Mouse (Mus musculus) thymus, postnatal 0 days (tissue): ENCODE measurements around the gene Schip1. TPM values are rescaled to one million over a fixed set of nuclear protein-coding genes. Genes with fewer than 3 reads are reported as not detected.

Experiments used
- DNase-seq: peaks from one replicate; pipeline ENCODE4 v3.0.0-alpha.2; 2015; ENCODE audit warnings: low spot score
- polyA plus RNA-seq: library from polyadenylated mRNA; unstranded; fragments of >200 nt; fragmentation: Nextera tagmentation; extraction: Ambion mirVana; gene quantifications from 2 replicates; pipeline ENCODE4 v1.2.1, GENCODE M21; 2015

Gene Schip1
- polyA plus RNA-seq, 1 experiment from 2014 or later = 4.7 TPM

DNA sequence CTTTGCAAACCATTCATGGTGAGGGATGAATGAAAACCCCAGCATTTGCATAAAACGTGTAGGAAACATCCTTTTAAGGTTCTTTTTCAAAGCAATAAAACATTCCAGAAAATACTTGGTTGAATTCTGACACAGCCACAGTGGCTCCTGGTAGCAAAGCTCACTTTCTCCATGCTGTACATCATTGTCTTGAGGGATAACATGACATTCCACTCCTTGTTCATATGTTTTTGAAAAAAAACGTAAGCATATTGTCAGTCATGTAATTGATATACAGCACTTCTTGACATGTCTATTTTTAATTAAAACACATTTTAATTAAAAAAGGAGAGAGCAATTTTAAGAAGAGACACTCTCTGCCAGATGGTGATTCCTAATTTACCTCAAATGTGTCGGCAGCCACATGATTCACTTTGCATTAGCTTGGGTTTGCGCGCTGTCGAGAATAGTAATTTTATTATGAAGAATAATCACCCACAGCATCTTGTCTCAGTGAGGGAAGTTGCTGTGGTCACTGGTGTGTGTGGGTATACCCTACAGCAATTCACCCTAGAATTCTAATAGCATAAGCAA, 61.8 kb downstream of the Schip1 start:
- no peak for DNase-seq

DNA sequence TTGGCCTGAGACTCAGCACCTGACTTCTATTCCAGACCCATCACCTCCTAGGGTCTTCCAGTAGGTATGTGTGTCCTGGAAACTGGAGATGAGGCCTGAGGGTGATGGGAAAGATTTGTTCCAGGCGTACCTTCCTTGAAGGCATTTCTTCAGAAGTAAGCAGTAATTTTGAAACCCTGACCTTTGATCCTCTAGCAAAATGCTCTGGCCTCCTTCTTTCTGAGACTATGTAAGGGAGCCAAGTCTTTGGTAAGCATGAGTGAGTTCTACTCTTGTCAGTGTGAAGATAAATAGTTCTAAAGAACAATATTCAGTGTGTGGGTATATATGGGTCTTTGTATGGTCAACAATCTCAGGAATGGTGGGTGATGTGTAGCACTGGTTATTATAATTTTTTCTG, 65.8 kb downstream of the Schip1 start:
- DNase-seq = no peak

DNA sequence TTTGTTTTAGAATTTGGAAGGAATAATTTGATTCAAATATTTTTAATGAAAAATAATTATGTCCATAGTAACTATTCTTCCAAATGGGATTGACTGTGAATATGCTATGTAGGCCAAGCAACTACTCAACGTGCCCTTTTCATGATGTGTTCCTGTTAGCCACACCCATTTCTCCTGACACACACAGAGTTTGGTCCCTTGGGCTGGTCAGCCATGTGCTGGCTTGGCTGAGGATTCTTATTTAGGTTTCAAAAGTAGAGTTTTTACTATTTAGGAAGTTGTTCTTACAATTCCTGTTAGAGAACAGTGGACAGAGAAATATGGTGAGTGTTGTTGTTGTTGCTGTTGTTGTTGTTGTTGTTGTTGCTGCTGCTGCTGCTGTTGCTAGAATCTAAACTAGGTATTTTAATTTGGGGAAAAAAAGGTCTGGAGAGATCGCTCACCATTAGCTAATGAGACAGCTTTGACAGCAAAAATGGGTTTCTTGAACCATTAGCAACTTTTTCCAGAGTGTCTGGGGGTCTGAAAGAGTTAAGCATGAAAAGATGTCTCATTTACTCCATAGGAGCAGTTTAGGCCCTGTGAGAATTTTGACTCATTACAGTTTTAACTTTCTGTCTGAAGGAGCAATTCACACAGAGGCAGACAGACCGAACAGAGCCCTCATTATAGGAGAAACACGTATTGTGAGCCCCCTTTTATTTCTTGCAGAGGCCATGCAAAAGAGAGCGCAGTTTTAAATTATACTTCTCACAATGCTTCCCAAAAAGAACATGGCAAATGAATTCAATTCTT, 74.4 kb downstream of the Schip1 start:
- no peak for DNase-seq

DNA sequence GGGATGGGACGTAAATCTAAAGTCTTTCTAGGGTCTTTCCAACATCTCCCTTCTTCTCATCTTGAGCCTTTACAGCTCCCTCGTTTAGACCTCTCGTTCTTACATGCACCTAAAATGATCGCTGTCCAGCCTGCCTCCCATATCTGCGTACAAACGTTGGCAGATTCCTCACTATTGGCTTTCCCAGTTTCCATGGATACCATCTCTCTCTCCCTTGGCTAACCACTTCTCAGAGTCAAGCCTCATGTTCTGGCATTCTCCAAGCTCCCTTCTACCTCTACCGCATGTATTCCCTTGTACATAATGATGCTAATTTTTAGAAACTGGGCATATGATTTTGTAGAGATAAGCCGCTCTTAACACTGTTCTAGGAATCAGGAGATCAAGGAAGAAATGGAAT, 86.1 kb downstream of the Schip1 start:
- DNase-seq = no peak

DNA sequence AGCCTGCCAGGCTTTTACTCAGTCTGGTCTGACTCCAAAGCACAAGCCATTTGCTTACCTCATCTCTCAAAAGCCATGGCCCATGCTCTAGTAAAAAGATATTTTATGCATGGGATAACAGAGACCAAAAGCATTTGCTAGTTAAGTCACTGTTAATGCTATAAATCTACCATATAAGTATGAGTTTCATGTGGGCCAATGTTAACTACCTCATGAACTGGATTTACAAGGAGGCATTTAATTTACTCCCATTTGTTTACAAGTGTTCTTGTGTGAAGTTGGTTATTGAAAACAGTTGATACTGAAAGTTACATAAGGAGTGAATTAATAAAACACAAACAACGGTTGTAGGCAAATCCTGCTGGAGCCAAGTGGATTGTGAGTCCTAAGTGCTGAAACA, 95.6 kb downstream of the Schip1 start:
- no peak for DNase-seq

DNA sequence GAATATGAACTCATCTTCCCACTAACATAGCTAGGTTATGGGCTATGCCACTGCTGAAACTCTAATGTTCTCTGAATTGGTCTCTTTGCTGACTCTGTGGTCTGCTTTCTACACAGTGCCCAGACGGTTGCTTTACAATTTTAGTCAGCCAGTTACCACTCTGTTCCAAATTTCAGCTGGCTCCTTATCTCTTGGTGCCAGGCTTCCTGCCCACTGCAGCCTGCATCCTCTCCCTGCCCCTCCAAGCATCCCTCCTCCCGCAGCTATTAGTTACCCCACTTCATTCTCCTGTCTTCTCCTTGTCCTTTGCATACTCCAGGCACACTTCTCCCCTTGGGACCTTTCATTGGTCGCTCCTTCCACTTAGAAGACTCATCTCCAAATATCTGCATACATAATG, 96.2 kb downstream of the Schip1 start:
- DNase-seq = no peak

DNA sequence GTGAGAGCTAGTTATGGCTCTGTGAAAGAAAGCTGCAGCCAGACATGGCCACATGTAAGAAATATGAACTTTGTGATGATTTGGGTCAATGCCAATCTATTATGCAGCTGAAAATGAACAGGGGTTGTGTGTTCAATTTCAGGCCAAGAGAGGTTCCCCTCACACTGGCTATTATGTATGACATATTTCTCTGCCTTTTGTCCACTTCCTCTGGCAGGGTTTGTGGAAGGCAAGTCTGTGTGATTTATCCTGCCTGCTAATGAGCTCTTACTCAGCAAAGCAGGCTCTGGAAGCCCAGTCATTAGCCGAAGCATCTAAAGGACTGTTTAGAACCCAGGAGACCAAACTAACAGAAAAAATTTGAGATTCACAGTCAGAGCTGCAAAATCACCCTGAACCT, 113.6 kb downstream of the Schip1 start:
- DNase-seq = no peak

DNA sequence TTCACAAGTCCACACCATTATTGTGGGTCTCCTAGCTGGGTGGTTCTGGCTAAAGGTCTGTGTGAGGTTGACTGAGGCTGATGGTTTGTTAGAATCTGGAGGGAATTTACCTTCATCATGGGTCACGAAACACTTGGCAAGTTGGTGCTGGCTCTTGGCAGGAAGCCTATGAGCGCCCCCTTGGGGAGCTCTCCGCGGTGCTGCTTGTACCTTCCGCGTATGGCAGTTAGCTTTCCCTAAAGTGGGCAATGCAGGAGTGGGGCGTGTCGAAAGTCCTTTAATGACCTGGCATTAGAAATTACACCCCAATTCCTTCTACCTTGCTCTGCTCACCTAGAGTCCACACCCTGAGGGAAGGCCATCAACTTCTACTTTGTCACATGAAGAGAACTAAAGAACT, 122.9 kb downstream of the Schip1 start:
- DNase-seq = no peak

DNA sequence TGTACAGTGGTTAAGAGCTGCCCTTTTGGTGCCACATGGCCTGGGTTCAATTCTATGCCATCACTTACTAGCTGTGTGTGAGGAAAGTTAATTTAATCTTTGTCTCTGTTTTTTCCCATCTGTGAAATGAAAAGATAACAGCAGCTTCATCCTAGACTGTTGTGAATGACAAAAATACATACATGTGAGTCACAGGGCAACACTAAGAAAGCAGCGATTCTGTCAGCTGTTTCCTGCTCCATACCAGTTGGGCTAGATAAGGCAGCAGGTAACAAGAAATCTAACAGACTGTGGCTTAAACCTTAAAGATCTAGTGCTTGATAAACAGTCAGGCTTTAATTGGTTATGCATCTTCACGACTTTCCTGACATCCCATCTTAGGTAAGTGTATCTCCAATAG, 124.5 kb downstream of the Schip1 start:
- DNase-seq = no peak

DNA sequence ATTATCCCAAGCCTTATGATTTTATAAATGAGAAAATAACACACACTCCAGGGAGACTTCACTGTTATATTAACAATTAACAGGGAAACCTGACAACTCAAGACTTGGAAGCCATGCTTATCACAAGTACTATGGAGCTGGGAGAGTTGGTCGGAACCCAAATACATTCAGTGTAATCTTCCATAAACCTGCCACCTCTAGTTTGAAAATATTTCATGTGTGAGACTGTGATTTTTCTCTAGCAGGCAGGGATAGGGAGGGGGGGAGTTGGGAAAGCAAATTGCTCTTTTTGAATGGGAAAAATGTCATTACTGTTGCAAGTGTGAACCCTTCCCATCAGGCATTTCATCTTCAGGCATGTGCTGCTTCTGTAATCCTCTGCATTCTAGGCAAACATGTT, 132.3 kb downstream of the Schip1 start:
- no peak for DNase-seq

DNA sequence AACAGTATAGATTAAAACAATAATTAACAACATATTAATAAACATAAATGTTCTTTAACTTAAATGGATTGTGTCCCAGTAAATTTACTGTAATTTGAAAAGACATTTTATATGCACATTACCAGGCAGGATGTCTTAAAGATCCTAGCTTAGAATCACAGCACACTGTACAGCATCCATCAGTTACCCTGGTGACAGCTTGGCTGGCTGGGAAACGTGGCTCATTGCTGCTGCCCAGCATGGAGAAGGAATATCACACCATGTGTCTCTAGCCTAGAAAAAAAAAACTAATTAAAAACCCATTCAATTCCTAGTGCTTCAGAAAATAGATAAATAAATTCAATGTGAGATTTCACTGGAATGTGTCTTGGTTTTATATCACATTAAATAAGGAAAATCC, 136.6 kb downstream of the Schip1 start:
- DNase-seq = no peak

DNA sequence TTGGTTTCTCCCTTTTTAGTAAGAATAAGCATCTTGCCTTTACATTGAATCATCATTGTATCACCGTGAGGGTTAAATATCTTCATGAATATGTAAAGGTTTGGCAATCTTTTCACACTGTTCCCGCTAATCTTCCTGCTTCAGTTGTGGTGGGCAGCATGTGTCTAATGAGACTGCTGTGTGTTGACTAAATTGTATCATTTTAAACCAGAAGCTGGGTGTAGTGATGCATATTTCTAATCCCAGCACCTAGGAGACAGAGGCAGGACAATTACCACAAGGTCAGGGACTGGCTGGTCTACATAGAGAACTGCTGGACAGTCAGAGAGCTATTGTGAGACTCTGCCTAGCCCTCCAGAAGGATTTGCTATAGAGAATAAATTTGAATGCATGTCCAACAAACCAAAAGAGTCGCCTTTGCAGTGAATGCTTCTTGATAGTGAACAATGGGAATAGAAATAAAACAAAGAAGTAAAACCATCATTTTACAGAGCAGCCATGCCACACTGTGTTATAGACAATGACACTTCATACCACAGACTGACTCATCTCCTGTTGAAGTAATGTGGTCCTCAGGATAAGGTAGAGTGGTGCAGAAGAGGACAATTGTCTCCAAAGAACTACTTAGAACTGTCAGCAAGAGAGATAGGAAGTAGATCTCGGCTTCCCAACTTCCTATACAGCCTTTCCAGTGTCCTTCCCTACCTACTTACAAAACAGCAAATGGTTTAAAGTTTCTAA, 137.7 kb downstream of the Schip1 start:
- no peak for DNase-seq

DNA sequence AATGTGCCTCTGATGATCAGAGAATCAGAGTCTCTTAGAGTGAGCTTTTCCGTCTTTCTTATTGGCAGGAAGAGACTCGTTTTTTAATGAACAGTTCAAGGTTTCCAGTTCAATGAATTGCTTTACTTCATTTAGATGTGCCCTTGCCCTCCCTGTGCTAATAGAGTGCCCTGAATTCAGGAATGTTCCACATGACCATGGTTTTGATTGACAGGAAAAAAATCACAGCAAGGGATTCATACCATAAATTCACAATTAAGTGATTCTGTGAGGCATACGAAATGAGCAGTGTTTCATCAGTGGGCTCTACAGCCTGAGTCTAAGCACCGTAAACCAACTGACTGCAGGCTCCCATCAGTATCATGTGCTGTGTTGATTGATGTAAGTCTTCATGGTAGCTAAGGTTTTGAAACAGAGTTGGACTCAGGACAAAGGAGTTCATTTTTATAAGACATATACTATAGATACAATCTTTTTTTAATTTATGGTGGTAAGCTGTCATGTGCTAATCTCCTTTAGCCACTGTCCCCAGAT, 139.4 kb downstream of the Schip1 start:
- no peak for DNase-seq

DNA sequence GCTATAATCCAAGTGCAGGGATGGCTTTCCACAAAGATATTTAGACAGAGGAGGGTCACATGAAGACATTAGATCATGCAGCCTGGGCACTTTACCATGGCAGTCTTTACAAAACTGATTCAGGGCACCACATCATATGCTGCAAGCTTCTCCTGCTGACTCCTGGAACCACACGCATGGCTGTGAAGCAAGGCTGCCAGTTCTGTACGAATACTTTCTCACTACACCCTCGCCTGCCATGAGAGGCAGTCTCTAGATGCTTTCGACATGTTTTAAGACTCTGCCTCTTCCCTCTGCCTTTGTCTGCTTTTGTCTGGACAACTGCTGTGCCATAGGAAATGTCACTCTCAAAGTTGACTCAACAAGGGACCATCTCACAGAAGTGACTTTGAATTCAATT, 145.8 kb downstream of the Schip1 start:
- DNase-seq = no peak

DNA sequence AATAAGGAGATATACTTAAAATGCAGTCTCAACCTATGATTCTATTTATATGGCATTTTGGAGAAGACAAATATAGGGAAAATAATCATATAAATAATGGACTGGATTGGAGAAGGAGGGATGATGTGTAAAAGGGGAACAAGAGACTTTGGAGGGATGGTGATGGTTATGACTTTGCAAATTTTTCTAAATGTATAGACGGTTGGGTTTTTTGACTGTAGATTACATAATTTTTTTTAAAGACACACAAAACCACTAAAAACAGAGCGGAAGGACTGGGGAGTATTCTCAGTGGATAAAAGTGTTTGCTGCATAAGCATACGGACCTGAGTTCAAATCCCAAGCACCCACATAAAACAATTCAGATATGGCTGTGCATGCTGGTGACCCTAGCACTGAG, 156.8 kb downstream of the Schip1 start:
- DNase-seq = no peak

DNA sequence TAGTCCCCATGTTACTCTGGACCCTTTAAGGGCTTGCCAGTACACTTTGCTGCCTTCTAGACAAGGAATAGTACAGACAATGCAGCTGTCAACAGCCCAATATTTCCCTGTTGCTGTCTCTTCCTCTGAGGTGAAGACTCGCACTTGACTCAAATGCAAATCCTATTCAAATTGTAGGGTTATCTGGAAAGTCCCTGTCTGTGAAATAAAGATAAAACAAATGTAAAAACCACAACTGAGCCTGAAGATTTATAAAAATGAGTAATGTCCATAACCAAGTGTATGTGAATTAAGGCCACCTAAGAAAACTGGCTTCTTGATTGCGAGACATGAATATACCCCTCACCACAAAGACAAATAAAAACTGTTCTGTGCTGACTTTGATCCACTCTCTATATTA, 175.3 kb downstream of the Schip1 start:
- DNase-seq = no peak

DNA sequence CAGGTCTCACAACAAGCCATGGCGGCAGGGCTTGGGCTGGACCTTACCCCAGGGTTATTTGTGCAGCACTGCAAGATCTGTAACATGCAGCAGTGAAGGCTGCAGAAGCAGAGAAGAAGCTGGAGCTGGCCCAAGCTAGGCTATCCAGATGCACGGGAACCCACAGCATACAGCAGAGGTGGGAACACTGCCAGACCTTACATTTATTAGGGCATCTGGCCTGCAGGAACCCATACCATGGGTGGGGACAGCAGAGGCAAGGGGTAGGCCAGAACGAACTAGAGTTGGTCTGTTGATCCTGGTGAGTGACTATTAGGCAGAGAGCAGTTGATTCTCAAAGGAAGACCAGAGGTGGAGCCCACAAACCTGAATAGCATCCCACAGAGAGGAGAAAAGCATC, 178.6 kb downstream of the Schip1 start:
- no peak for DNase-seq

DNA sequence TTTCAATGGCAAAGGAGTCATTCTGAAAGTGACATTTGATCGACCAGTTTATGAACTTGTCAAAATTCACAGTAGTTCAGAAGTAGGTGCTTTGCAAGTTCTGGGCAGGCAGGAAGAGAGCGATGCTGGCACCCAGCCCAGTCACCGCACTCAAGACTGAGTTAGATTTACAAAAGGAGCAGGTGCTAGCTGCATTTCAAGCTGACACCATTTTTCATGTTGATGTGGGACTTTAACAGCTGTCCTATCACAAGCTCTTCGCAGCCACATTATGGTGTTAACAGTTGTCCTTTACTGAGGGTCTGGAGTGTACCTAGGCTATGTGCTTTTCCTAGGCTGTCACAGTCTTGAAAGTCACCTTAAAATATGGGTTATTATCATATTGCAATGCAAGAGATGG, 181.6 kb downstream of the Schip1 start:
- no peak for DNase-seq

DNA sequence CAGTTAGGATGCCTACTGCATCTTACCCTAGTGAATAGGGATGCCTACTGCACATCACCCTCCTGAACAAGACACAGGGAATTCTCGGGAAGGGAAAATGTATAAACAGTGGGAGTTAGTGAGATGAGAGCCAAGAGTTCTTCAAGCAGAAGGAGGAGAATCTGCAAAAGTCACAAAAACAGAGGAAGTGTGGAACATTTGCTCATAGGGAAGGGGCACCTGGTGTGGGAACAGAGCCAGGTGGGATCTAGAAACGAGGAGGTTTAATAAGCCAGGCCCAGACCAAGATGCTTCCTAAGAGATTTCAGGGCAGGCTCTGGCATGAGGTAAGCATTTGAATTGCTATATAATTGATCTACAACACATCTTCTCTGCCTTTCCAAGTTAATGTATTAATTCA, 186.0 kb downstream of the Schip1 start:
- no peak for DNase-seq

DNA sequence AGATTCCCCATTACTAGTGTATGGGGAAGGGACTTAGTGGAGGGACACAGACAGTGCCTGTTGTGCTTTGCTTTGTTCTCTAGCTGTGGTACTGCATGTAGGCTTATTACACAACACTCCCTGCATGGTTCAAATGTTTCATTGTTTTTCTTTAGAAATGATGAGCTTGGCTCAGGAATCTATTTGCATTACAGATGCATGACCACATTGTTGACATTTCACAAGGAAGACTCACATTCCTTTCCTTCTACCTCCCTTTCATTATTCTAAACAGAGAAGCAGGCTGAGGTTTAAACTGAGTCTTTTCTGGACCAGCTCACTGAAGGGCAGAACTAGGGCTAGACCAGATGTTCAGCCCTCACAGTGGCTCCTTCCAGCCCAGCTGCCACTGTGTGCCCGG, 187.7 kb downstream of the Schip1 start:
- no peak for DNase-seq

DNA sequence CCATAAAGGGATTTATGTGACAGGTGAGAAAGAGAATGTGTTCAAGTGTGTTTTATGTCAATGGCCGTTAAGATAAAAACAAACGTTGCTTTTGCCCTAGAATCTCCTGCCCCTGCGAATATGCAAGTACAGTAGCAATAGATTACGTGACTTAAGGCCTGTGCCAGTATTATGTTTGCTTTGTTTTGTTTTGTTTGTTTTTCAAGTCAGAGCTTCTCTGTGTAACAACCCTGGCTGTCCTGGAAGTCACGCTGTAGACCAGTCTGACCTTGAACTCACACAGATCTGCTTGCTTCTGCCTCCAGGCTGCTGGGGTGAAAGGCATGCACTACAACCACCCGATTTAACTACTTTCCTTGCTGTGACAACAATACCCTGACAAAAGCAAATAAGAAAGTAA, 197.7 kb downstream of the Schip1 start:
- DNase-seq = no peak

DNA sequence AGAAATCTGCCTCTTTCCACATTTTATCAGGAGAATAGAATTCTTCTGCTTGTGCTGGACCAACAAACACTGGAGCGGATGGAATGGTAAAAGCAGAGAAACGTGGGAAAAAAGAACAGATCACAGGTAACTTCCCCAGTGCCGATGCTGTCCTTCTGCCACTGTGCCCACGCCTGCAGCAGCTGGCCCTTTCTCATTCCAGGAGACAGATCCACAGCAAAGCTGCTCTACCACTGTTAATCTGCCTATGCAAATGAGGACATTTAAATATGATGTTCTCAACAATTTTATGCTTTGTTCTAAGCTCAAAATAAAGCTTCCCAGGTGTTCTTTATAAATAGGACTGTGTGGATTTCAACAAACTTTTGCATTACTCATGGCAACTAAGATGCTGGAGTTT, 203.3 kb downstream of the Schip1 start:
- DNase-seq = no peak

DNA sequence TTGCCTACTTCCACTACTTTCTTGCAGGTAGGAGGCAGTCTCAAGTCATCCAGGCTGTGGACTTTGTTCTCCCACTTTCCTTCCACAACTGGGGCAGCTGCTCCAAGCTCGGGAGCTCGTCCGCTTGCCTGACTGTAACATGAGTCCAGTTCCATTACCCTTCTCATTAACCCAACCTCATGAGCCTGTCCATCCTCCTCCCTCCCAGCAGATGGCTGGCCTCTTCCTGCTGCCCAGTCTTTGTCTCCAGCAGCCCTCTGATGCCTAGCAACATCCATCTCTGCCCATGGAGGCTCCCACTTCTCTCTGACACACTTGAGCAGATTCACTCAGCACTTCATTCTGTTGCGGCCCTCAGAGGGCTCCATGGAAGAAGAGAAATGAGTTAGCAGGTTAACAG, 204.6 kb downstream of the Schip1 start:
- no peak for DNase-seq
